Mouse (Mus musculus) forebrain, postnatal 0 days (tissue): ENCODE results near the gene Ephb3. TPM values are rescaled to one million over a fixed set of nuclear protein-coding genes. Genes with fewer than 3 reads are reported as not detected.
A peak's percentile ranks its signal among the peaks of the same experiment; 100 is the strongest.

Experiments used
- ATAC-seq: fragments of 200-750 bp; cut with Nextera tagmentation; 2 replicates; pipeline ENCODE4 v1.8.0; 2017; ENCODE audit warnings: mild to moderate bottlenecking, moderate library complexity
- DNase-seq: peaks from one replicate; pipeline ENCODE4 v3.0.0-alpha.2; 2015
- H3K27ac ChIP-seq: fragments of 300-500 bp; sonication (generic); 2 replicates; pipeline ENCODE4 v1.5.1; 2014; ENCODE audit warnings: low read depth, mild to moderate bottlenecking, antibody characterized with exemption, low read length, moderate library complexity, mixed read lengths
- H3K27me3 ChIP-seq: fragments of 300-500 bp; sonication (generic); 2 replicates; pipeline ENCODE4 v1.6.1; 2014; ENCODE audit warnings: mild to moderate bottlenecking, low read length, mixed read lengths; ENCODE audit not compliant: insufficient read depth
- H3K36me3 ChIP-seq: fragments of 300-500 bp; sonication (generic); 2 replicates; pipeline ENCODE4 v1.6.1; 2014; ENCODE audit warnings: mild to moderate bottlenecking, moderate library complexity; ENCODE audit not compliant: insufficient read depth
- H3K4me1 ChIP-seq: fragments of 300-500 bp; sonication (generic); 2 replicates; pipeline ENCODE4 v1.6.1; 2014; ENCODE audit warnings: antibody characterized with exemption; ENCODE audit not compliant: insufficient read depth
- H3K4me2 ChIP-seq: fragments of 300-500 bp; sonication (generic); 2 replicates; pipeline ENCODE4 v1.6.1; 2014; ENCODE audit warnings: low read depth, mild to moderate bottlenecking, moderate library complexity
- H3K4me3 ChIP-seq: fragments of 300-500 bp; sonication (generic); 2 replicates; pipeline ENCODE4 v1.5.1; 2014; ENCODE audit warnings: low read depth, low read length, mixed read lengths
- H3K9ac ChIP-seq: fragments of 300-500 bp; sonication (generic); 2 replicates; pipeline ENCODE4 v1.6.1; 2014; ENCODE audit warnings: mild to moderate bottlenecking
- H3K9me3 ChIP-seq: fragments of 300-500 bp; sonication (generic); 2 replicates; pipeline ENCODE4 v1.6.1; 2016; ENCODE audit warnings: low read length
- CTCF ChIP-seq: sonication (generic); IDR thresholded peaks from 2 replicates; pipeline ENCODE4 v1.5.1; 2016; ENCODE audit warnings: antibody characterized with exemption, control low read depth, low read depth
- WGBS: fragments of 180-500 bp; shearing (Covaris S2); extraction: QIAGEN DNeasy Blood & Tissue Kit; methylation state at CpG from one replicate; pipeline ENCODE4 v1.1.7; 2014; 5-methylcytosine and 5-hydroxymethylcytosine counted together
- polyA plus RNA-seq: library from polyadenylated mRNA; unstranded; fragments of >200 nt; fragmentation: Nextera tagmentation; extraction: Ambion mirVana; gene quantifications from 2 replicates; pipeline ENCODE4 v1.2.1, GENCODE M21; 2015
- total RNA-seq: library from RNA; depleted of rRNA; stranded (reverse); fragments of >200 nt; gene quantifications from 2 replicates; pipeline ENCODE4 v1.2.3, GENCODE M21; 2014

The Ephb3 gene
- total and polyA plus RNA-seq, 2 experiments from 2014 or later = 5.8 to 11.3 TPM

DNA sequence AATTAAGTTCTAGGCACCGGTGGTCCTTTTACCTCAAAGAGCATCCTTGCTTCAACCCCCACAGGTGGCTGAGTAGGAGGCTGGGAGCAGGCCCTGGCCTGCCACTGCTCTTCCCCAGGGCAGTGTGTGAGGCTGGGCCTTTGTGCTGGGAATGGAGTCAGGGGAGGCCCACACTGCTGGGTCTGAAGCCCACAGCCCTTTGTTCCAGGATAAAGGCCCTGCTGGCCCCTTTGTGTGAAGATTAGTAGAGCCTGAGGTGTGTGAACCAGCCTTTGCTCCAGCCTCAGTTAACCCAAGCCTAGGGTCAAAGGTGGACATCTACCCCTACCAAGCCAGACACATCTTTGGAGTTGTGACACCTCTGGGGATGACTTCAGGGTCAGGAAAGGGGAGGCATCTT lies 7.8 kb downstream of the Ephb3 start:
- DNase-seq = no peak
- Histone ChIP-seq H3K4me1 (peaks cover 11% of the 10 kb centered on the region), H3K4me3 (no peak overlapping the region), H3K9ac (no peak overlapping the region), H3K9me3 (no peaks in the 10 kb centered on the region), H3K4me2 (no peak overlapping the region), H3K27me3 (no peaks in the 10 kb centered on the region), H3K27ac (no peak overlapping the region), H3K36me3 (peaks cover 9% of the 10 kb centered on the region; the same call in 1 of the 2 replicates)
- WGBS = 6% methylated on average over 1 of the region's 1 CpGs
- no peak for ATAC-seq
- no peak for TF ChIP-seq CTCF

DNA sequence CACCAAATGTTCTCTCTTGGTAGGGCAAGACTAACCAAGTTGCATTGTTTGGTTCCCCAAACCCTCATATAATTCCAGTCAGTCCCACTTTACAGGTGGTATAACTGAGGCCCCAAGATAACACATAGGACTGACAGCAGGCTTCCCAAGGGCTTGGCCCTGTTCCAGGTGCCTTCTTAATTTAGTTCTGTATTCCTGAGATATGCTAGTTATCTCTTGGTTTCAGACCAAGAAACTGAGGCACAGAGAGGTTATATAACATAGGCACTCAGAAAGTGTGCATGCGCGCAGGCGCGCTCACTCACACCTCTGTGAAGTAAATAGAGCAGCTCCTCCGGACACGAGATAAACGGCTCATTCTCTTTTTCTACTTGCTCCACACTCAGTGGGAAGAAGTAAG lies 9.4 kb downstream of the Ephb3 start:
- ATAC-seq = no peak
- WGBS = 96% methylated on average over 7 of the region's 7 CpGs
- H3K4me1 ChIP-seq = peaks cover 11% of the 10 kb centered on the region
- H3K36me3 ChIP-seq = peaks cover 15% of the 10 kb centered on the region
- H3K27ac ChIP-seq = no peak overlapping the region
- H3K4me2 ChIP-seq = no peak overlapping the region
- no peaks in the 10 kb centered on the region for H3K9me3 ChIP-seq
- TF ChIP-seq CTCF = no peak
- no peaks in the 10 kb centered on the region for H3K27me3 ChIP-seq
- no peak overlapping the region for H3K4me3 ChIP-seq
- DNase-seq = no peak
- no peak overlapping the region for H3K9ac ChIP-seq

DNA sequence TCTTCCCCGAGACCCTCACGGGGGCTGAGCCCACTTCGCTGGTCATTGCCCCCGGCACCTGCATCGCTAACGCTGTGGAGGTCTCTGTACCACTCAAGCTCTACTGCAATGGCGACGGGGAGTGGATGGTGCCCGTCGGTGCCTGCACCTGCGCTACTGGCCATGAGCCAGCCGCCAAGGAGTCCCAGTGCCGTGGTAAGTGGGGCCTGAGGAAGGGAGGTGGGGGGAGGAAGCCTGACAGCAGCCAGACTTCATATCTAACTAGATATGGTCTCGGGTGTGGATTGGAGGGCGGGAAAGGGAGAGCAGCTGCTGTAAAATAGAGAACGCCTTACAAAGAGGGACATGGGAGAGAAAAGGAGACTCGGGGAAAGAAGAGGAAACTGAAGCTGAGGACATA lies 10.2 kb downstream of the Ephb3 start:
- ATAC-seq (no peak), DNase-seq (no peak)
- no peak overlapping the region for H3K4me3 ChIP-seq
- H3K4me2 ChIP-seq = no peak overlapping the region
- no peak overlapping the region for H3K9ac ChIP-seq
- peaks cover 19% of the 10 kb centered on the region for H3K36me3 ChIP-seq
- H3K9me3 ChIP-seq = no peaks in the 10 kb centered on the region
- H3K27ac ChIP-seq = no peak overlapping the region
- H3K27me3 ChIP-seq = no peaks in the 10 kb centered on the region
- no peak for TF ChIP-seq CTCF
- H3K4me1 ChIP-seq = peaks cover 11% of the 10 kb centered on the region
- WGBS = 75% methylated on average over 17 of the region's 17 CpGs

DNA sequence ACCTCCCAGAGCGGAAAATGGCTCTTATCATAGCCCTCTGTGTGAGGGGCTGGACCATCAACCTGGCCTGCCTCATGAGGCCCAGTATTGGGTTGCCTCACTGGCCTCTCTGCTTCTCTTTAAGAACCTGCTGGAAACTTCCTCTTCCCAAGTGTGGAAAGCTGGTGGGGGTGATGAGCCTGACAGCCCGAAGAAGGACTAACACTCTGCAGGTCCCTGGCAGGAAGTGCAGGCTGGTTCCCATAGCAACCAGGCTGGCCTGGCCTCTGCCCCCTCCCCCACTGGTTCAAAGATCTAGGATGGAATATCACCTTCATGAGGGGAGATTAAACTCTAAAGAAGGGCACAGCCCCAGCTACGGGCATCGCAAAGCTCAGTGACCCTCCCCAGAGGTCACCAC lies 11.5 kb downstream of the Ephb3 start:
- Histone ChIP-seq H3K27me3 (no peaks in the 10 kb centered on the region), H3K27ac (no peak overlapping the region), H3K4me3 (no peak overlapping the region), H3K4me2 (no peak overlapping the region), H3K4me1 (peaks cover 6% of the 10 kb centered on the region), H3K36me3 (peaks cover 26% of the 10 kb centered on the region), H3K9ac (no peak overlapping the region), H3K9me3 (no peaks in the 10 kb centered on the region)
- WGBS = 31% methylated on average over 4 of the region's 4 CpGs
- no peak for TF ChIP-seq CTCF
- ATAC-seq (peak; percentile 30; the same call in 1 of the 2 replicates), DNase-seq (peak; percentile 25)

DNA sequence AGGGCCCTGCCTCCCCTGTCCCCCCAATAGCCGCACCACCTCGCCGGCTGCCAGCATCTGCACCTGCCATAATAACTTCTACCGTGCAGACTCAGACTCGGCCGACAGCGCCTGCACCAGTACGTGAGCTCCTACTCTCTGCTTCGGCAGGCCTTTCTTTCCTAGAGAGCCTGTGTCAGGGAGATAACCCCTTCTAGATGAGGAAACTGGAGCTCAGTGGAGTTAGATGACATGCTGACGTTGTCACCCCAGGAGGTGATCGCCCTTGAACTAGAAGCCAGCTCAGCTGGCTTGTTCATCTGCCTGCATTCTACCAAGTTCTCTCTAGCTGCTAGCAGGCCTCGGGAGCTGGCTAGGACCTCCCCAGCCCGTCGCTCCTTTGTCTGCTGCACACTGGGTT lies 12.7 kb downstream of the Ephb3 start:
- H3K4me3 ChIP-seq = no peak overlapping the region
- H3K9me3 ChIP-seq = no peaks in the 10 kb centered on the region
- no peak for DNase-seq
- no peak overlapping the region for H3K27ac ChIP-seq
- TF ChIP-seq CTCF = no peak
- no peak for ATAC-seq
- no peaks in the 10 kb centered on the region for H3K27me3 ChIP-seq
- no peak overlapping the region for H3K4me2 ChIP-seq
- no peaks in the 10 kb centered on the region for H3K4me1 ChIP-seq
- WGBS = 86% methylated on average over 14 of the region's 14 CpGs
- H3K9ac ChIP-seq = no peak overlapping the region
- peaks cover 26% of the 10 kb centered on the region for H3K36me3 ChIP-seq

DNA sequence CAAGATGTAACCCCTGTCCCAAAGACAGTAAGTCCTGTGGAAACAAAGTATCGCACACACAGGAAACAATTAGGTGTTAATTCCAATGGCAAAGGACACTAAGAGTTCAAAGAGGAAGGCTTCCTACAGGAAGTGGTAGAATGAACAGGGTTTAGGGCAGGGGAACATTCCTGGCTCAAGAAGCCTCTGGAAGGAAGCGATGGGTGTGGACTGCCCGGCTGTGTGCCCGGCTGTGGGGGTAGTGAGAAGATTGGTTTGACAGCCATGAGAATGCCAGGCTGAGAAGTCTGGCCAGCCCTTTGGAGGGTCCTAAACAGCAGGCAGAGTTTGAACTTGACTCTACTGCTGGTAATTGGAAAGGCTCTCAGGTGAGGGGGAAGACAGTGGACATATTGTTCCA lies 15.1 kb downstream of the Ephb3 start:
- no peak overlapping the region for H3K27ac ChIP-seq
- no peak overlapping the region for H3K4me3 ChIP-seq
- H3K4me1 ChIP-seq = no peaks in the 10 kb centered on the region
- peaks cover 28% of the 10 kb centered on the region for H3K36me3 ChIP-seq
- 87% methylated on average over 4 of the region's 4 CpGs for WGBS
- no peak for ATAC-seq
- TF ChIP-seq CTCF = no peak
- H3K9me3 ChIP-seq = no peaks in the 10 kb centered on the region
- H3K27me3 ChIP-seq = no peaks in the 10 kb centered on the region
- H3K4me2 ChIP-seq = no peak overlapping the region
- DNase-seq = no peak
- H3K9ac ChIP-seq = no peak overlapping the region

DNA sequence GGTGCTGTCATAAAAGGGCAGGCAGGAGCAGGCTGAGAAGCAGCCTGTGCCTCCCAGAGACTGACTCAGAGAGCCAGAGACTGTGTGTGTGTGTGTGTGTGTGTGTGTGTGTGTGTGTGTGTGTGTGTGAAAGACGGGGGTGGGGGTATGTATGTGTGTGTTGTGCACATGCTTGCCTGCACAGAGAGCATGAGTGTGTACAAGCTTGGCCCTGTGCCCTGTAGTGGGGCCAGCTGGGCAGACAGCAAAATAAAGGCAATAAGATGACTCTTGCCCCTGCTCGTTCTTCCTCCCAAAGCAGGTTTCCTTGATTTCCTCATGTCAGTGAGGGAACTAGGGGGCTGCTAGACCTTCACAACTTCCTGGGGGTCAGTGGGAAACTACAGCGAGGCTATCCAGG lies 18.5 kb downstream of the Ephb3 start:
- Histone ChIP-seq H3K4me1 (no peaks in the 10 kb centered on the region), H3K4me2 (no peak overlapping the region), H3K36me3 (peaks cover 22% of the 10 kb centered on the region), H3K9me3 (no peaks in the 10 kb centered on the region), H3K27ac (no peak overlapping the region), H3K4me3 (no peak overlapping the region), H3K9ac (no peak overlapping the region), H3K27me3 (no peaks in the 10 kb centered on the region)
- DNase-seq (no peak), ATAC-seq (no peak)
- WGBS = 70% methylated on average over 2 of the region's 3 CpGs
- no peak for TF ChIP-seq CTCF
